ENCODE assay signal across 16 mouse cellular contexts in the genomic region with DNA sequence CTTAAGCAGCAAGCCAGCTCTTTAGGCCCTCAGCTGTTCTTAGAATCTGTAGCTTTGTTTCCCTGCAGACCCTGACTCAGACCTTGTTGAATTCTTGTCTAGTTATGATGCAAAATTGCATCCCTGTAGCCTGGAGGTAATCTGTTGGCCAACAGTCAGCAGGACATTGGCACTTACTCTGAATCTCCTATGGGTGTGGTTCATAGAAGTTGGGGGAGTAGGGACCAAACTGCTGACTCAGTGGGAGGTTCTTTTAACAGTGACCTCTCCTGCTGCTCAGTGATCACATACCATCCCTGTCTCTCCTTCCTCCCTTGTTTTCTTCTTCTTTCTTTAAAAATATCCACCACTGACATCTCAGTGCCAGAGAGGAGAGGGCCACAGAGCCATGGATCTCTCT. TPM values are rescaled to one million over a fixed set of nuclear protein-coding genes. Genes with fewer than 3 reads are reported as not detected.
A peak's percentile ranks its signal among the peaks of the same experiment; 100 is the strongest.
DNase-seq lines count a peak whose midpoint lies in the region; ATAC-seq and TF ChIP-seq lines count a peak whose summit lies in the region.
"Had no signal": no experiment of that assay in that cellular context is flagged by ENCODE, and none has a peak within 500 bp of the region (broad histone marks: within the 10 kb centered on the region; RNA-seq: fewer than 3 reads in every experiment).

No protein-coding gene starts in this region.

- H3K9me3 ChIP-seq in ES-E14 (ENCODE audit: control insufficient read depth, insufficient read depth, low read depth, low read length), result no peaks in the 10 kb centered on the region
- H3K9me3 ChIP-seq in liver, embryonic 15.5 days (replicated peaks), result no peaks in the 10 kb centered on the region
- no peaks in the 10 kb centered on the region for H3K9me3 ChIP-seq in forebrain, embryonic 16.5 days (ENCODE audit: control insufficient read depth, low read length)
- H3K9me3 ChIP-seq: midbrain, embryonic 10.5 days had no signal

- peak overlapping the region; percentile 51 for H3K4me2 ChIP-seq in liver, embryonic 15.5 days
- H3K4me2 ChIP-seq in forebrain, embryonic 16.5 days (ENCODE audit: low read length), result no peak overlapping the region

- peak; percentile 96 for ATAC-seq in liver, embryonic 15.5 days (ENCODE audit: insufficient read depth)
- ATAC-seq in forebrain, embryonic 16.5 days, result no peak
- ATAC-seq: CD4-positive, CD25-positive, alpha-beta regulatory T cell, adult 4 months; inflammation-experienced regulatory T-cells, adult 6 months had no signal

- in situ Hi-C loops in ES-E14 (cut with MboI; ENCODE audit: low sequenced_read_pairs in 2 of 2, unreplicated experiment in 2 of 2), result no loop called here

- H3K27me3 ChIP-seq in liver, embryonic 15.5 days, result no peaks in the 10 kb centered on the region
- no peaks in the 10 kb centered on the region for H3K27me3 ChIP-seq in forebrain, embryonic 16.5 days (replicated peaks; ENCODE audit: control insufficient read depth, insufficient read depth, low read length)

- H3K4me1 ChIP-seq in ES-E14 (ENCODE audit: control insufficient read depth in 2 of 2, insufficient read depth in 2 of 2, low read length in 2 of 2, poor library complexity in 1 of 2), result peaks cover 5 to 19% of the 10 kb centered on the region in 2 experiments; a peak in 2 of 4 replicates
- H3K4me1 ChIP-seq in liver, embryonic 15.5 days (replicated peaks), result peaks cover 22% of the 10 kb centered on the region
- H3K4me1 ChIP-seq in forebrain, embryonic 16.5 days (replicated peaks; ENCODE audit: control insufficient read depth, insufficient read depth, low read length), result no peaks in the 10 kb centered on the region

- H3K4me3 ChIP-seq in ES-E14 (ENCODE audit: insufficient read depth in 1 of 2, low read depth in 1 of 2, low read length in 2 of 2, poor library complexity in 1 of 2, severe bottlenecking in 1 of 2), result no peak overlapping the region
- H3K4me3 ChIP-seq in liver, embryonic 15.5 days (replicated peaks), result no peak overlapping the region
- H3K4me3 ChIP-seq in forebrain, embryonic 16.5 days (replicated peaks; ENCODE audit: low read length), result no peak overlapping the region
- H3K4me3 ChIP-seq: midbrain, embryonic 10.5 days had no signal

- peak overlapping the region; percentile 63; the same call in 1 of the 2 replicates for H3K27ac ChIP-seq in ES-E14 (ENCODE audit: insufficient read depth, low read depth, low read length, poor library complexity, severe bottlenecking)
- H3K27ac ChIP-seq in liver, embryonic 15.5 days (replicated peaks), result peak overlapping the region; percentile 69
- H3K27ac ChIP-seq in forebrain, embryonic 16.5 days (ENCODE audit: low read length), result no peak overlapping the region
- H3K27ac ChIP-seq: midbrain, embryonic 10.5 days had no signal

- DNase-seq in 416B (ENCODE audit: low read depth) (peak; percentile 16), ES-E14 (ENCODE audit: low read depth, low spot score) (no peak)
- DNase-seq in c-Kit-positive CD71-positive TER-119-positive erythroid progenitor cells, embryonic 14.5 days (ENCODE audit: low spot score), result peak; percentile 78
- no peak for DNase-seq in thymus, postnatal 4 days
- DNase-seq in layer of hippocampus, postnatal 10 days (ENCODE audit: low spot score in 2 of 2), result no peak
- DNase-seq: adrenal gland, adult 8-10 months; cerebellum, adult 9-11 months; embryo, embryonic 11 days; gastrocnemius, postnatal 14 days; heart, postnatal 4 days; lung, postnatal 14 days had no signal

- no peaks in the 10 kb centered on the region for H3K36me3 ChIP-seq in ES-E14 (ENCODE audit: control insufficient read depth, insufficient read depth, low read length, poor library complexity, severe bottlenecking)
- H3K36me3 ChIP-seq in liver, embryonic 15.5 days (replicated peaks), result no peaks in the 10 kb centered on the region
- H3K36me3 ChIP-seq in forebrain, embryonic 16.5 days (ENCODE audit: control insufficient read depth, insufficient read depth), result no peaks in the 10 kb centered on the region
- H3K36me3 ChIP-seq: midbrain, embryonic 10.5 days had no signal

- no peak overlapping the region for H3K9ac ChIP-seq in ES-E14 (ENCODE audit: insufficient read depth, low read depth, low read length, poor library complexity, severe bottlenecking)
- peak overlapping the region; percentile 28; the same call in 1 of the 2 replicates for H3K9ac ChIP-seq in liver, embryonic 15.5 days
- H3K9ac ChIP-seq in forebrain, embryonic 16.5 days (replicated peaks; ENCODE audit: low read depth, low read length), result no peak overlapping the region

TF ChIP-seq in ES-E14, 5 proteins besides CTCF, POLR2A, EP300 and RAD21:
- peak; percentile 84 for TF ChIP-seq MAFK (IDR thresholded peaks at IDR 0.05; ENCODE audit: insufficient read depth, low read depth, low read length)
- TF ChIP-seq ZNF384 (IDR thresholded peaks at IDR 0.05; ENCODE audit: low read depth, low read length), result no peak

RNA-seq across cellular contexts. Expression of a gene that starts 10.4 kb away (rescaled TPM):
- total RNA-seq in ES-E14 (2012; rRNA removed), result 53.9 and 58.5 TPM in 2 replicates
- polyA plus RNA-seq in liver, embryonic 15.5 days (2015; fragmentation: Nextera tagmentation; extraction: Ambion mirVana), result 33.7 and 33.8 TPM in 2 replicates
- 84.6 and 88.8 TPM in 2 replicates for polyA plus RNA-seq in forebrain, embryonic 16.5 days (2015; fragmentation: Nextera tagmentation; extraction: Ambion mirVana)
- 100 to 1,000 TPM; 137 to 141 TPM for total RNA-seq in layer of hippocampus, postnatal 10 days (2021)

Comparison
In these comparisons a context has a peak if more than half of its experiments do, and no peak if none do; other contexts are left out.
1. DNase-seq: peak in 416B (single experiment) and c-Kit-positive CD71-positive TER-119-positive erythroid progenitor cells, embryonic 14.5 days (single experiment); none in ES-E14 (single experiment), thymus, postnatal 4 days (single experiment) and layer of hippocampus, postnatal 10 days (0 of 2).